Mouse (Mus musculus): Measurements from ENCODE around the gene Plek2.
A peak's percentile ranks its signal among the peaks of the same experiment; 100 is the strongest.

Gene Plek2

DNA sequence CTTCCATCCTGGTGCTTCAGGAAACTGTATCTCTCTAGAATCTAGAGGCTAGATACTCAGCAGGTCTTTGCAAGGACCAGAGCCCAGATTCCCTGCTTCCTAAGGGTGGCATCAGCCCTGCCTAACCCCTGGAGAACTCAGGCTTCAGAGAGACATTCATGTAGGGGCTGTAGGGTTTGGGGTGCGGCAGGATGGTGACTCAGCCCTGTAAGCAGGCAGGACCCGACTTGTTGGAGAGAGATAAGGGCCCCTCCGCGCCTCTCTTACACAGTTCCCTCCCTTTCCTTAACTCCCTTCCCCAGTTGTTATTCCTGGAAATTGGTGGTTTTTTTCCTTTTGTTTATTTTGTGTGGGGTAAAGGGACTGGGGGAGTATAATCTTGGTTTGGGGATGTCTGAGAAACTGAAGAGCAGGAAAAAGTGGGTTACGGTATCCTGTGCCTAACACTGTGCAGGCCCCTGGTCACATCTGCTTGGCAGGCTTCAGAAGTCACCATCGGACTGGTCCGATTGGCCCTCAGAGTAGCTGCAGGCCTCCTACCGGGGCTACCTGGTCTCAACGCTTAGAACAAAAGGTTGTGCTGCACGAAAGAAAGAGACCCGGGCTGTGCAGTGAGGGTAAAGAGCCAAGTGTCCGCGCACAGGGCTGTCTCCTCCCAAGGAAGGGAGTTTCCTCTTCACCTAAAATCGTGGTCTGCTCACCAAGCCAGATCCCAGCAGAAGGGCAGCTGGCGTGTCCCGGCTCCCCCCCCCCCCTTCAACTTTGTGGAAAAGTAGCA, 4.1 kb upstream of the Plek2 start:
- no peak for DNase-seq

DNA sequence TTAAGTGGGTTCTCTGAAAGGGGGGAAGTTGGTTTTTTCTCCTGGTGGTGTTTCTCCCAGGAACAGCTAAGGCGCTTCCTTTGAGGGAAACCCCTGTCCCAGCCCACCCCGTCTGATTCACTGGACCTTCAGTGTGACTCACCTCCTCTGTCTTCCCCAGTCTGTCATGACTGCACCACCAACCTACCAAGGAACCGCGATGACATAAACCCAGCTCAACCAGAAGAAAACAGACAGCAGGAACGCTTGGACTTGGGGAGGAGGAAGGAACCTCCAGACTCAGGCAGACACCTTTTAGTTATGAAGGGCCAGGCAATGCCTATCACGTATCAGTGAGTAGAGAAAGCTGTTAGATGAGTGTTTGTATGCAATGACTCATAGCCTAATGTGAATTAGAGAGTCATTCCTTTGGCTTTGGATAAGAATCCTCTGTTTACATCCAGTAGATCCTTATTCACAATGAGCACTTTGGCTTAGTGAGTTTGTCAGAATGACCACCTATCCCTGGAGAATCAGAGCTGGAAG, 1.4 kb upstream of the Plek2 start:
- DNase-seq, result no peak

- DNase-seq, result no peak
Observed at GRCm38 (mm10) chr12:78904499-78904898, 2.3 kb downstream of the Plek2 start.

DNA sequence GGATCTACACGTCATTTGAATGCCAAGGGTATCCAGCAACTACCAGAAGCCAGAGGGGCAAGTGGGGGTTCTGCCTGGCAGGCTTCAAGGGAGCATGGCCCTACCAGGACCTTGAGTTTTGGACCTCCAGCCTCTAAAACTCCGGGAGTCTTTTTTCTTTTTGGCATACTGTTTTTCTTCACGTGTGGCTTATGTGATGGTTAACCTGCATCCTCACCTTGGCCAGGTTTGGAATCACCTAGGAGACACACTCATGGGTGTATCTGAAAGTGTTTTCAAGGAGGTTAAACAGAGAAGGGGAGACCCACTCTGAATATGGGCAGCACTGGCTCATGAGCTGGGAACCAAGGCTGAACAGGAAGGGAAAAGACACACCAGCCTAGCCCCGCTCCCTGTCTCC, 3.5 kb downstream of the Plek2 start:
- DNase-seq, result no peak

DNA sequence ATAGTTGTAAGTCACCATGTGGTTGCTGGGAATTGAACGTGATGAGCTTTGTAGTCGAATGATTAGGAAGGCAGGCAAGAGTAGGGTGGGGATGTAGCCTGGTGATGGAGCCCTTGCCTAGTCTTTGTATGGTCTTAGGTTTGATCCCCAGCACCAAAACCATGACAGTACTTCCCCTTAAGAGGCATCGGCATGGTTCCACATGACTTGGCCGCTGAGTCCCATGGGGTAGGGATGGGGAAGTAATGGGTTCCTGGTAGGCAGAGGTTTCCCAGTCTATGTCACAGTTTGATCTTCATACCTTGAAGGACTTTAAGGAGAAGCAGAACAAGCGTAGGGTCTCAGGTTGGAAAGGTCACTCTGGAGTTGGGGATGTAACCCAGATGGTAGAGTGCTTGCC, 5.3 kb downstream of the Plek2 start:
- no peak for DNase-seq

DNA sequence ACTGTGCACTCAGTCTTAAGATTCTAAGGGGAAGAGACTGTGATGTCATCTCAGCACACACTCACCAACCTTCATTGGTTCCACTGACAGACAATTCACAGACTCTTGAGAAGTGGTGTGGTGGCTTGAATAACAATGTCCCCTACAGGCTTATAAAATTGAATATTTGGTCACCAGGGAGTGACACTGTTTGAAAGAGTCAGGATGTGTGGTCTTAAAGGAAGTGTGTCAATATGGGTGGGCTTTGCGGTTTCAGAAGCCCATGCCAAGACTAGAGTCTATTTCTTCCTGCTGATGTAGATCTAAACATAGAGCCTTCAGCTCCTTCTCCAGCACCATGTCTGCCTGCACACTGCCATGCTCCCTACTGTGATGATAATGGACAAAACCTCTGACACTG, 8.9 kb downstream of the Plek2 start:
- no peak for DNase-seq

DNA sequence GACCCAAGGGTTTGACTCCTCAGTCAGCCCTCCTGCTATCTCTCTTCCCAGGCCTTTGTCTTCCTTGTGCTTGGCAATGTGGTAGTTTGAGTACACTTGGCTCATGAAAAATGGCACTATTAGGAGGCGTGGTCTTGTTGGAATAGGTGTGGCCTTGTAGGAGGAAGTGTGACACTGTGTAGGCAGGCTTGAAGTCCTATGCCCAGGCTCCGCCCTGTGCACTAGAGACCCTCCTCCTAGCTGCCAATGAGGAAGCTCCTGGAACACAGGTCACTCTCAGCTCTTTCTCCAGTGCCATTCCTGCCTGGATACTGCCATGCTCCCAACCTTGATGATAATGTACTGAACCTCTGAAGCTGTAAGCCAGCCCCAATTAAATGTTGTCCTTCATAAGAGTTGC, 15.6 kb downstream of the Plek2 start:
- no peak for DNase-seq

DNA sequence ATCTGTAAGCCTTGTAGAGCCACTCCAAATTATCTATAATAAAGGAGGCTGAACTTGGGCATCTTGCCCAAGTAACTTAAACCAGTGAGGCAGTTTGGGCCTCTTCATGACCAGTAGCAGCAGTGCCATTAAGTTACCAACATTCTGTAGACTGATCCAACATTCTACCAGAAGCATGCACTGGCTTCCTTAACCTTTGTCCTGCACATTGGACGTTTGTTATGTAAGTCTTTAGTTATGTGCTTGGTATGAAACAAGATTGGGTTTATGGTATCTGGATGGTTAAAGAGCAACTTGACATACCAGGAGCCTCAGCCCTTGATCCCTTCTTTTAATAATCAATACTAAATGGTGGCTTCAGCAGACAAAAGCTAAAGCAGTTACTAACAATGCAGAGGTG, 16.7 kb downstream of the Plek2 start:
- no peak for DNase-seq

DNA sequence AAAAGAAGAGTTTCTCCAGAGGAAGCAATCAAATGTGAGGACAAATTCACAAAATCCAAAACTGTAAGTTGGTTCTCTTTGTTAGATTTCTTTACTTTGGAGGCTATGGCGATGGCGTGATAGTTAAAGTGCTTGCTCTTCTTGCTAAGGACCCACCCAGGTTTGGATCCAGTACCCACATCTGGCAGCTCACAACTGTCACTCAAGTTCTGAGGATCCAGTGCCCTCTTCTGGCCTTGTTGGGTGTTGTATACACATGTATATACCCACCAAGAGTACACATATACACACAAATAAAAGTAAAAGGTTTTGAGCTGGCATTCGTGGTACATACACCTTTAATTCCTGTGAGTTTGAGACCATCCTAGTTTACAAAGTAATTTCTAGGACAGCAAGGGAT, 32.2 kb downstream of the Plek2 start:
- no peak for DNase-seq

GRCm38 (mm10) chr12:78868115-78868514, 38.6 kb downstream of the Plek2 start:
- DNase-seq, result no peak

DNA sequence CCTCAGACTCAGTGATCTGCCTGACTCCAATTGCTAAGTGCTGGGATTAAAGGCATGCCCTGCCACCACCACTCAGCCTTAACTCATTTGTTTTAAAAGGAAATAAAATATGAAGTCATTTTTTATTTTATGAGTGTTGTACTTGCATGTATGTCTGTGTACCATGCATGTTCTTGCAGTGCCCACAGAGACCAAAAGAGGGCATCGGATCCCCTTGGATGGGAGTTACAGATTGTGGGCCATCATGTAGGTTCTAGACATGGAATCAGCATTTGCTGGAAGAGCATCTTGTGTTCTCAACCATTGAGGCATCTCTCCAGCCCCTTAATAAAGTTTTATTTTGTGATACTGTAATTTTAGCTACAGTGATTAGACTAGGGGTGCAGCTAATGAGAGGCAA, 41.3 kb downstream of the Plek2 start:
- peak; percentile 18 for DNase-seq

DNA sequence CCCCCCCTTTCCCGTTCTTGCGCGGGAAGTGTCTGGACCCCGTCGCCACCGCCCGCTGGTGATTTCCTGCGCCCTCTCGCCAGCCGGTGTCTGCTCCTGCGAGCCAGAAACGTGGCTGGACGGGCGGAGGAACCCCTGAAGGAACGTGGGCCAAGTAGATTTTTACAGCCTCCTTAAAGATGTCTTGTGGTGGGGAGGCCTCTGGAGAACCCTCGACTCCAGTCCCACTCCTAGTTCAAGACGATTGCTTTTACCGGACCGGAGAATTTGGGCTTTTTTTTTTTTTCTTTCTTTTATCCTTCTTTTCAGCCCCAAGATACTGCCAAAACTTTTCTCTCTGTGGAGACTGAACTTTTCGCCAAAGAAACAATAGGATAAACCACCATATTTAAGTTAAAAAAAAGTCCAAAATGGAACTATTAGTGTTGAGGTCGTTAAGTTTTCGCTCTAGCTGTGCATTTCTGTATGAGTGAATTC, 44.5 kb downstream of the Plek2 start:
- DNase-seq, result no peak

DNA sequence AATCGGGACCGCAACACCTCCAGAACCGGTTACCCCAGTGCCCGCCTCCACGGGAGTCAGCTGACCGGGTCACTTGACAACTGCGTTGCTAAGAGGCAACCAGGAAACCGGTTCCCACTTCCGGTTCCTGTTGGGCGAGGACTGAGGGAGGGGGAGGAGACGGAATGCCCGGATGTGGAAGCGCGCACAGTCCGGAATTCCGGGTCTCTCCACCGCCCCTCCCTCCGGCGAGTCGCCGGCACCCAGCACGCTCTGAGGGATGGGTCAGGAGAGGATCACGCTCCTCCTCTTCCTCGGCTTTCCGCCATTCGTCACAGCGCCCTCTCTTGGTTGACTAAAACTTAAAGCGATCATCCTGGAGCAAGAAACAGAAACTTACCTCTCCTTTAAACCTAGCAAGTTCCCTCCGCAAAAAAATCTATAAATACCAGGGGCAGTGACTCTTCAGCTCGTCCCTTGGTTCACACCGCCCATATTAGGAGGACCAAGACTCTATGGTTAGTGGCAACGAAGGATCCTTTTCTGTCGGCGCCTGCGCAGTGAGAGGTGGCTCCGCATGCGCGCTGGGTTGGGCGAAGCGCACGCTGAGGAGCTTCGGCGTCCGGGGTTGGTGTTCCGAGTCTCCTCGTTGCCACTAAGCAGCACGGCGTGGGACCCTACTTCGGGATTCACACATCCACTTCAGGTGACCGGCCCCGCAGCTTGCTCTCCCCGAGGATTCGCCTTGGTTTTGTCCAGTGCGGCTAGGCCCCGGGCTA, 45.1 kb downstream of the Plek2 start, which contains the start of the genes Atp6v1d and Eif2s1:
Gene Atp6v1d, minus strand, starts transcription at position 143 of the 758 bp plus-strand sequence.
Gene Eif2s1, plus strand, starts transcription at position 324 of the 758 bp plus-strand sequence.
- peak; percentile 95 for DNase-seq

GRCm38 (mm10) chr12:78860921-78861495, 45.8 kb downstream of the Plek2 start:
- no peak for DNase-seq

DNA sequence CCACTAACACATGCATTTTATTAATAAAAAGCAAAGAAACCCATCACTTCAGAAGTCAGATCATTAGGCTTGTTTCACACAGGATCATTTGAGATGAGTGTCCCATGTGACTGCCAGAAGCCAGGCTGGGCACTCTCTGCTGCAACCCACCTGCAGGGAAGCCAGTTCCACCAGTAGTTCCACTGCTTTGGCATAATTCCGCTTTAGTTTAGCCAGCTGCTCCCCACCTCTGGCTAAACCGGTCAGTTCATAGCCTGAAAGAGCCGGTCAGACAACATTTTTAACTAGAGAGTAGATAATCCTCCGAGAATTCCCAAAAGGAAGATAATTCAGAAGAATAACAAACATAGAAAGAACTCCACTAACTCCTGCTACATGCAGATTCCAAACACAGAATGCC, 58.5 kb downstream of the Plek2 start:
- no peak for DNase-seq

DNA sequence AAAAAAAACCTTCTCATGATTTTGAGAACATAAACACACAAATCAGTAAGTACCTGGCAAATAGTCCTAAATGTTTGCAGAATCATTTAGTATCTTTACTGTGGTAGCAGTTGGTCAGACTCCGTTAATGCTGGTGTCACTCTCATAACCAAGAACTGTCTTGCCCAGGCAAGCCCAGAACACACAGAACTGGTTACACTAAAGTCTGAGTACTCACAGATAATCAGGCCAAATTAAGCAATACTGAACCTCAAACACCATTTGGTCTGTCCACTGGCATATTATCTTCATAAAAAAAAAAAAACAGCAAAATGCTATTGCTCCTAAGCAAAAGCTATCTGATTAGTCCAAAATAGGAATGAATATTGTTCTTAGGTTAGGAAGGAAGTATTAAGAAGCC, 64.3 kb downstream of the Plek2 start:
- DNase-seq, result no peak

GRCm38 (mm10) chr12:78839906-78840305, 66.9 kb downstream of the Plek2 start:
- no peak for DNase-seq

All from right cerebral cortex, postnatal 4 days (tissue).